In the genomic region with DNA sequence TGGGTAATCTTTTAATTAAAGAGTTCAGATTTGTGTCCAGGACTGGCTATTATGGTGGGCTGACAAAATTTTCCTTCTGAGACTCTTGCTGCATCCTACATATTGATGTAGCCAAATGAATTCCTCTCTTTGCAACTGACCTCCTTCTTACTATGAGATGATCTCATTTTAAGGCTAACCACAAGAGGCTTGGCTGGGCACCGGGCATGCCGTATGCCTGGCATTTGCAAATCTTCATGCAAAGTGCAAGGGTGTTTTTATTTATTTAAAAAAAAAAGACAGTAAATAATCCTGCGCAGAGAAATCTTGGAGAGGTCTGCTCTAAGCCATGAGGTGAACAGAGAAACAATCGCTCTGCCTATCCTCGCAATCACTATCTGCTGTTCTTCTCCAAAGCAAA, we compare ENCODE assay signal across 15 mouse cellular contexts. TPM values are rescaled to one million over a fixed set of nuclear protein-coding genes. Genes with fewer than 3 reads are reported as not detected.
"Had no signal": no experiment of that assay in that cellular context is flagged by ENCODE, and none has a peak within 500 bp of the region (broad histone marks: within the 10 kb centered on the region; RNA-seq: fewer than 3 reads in every experiment).

No protein-coding gene starts in this region.

- DNase-seq: lung, embryonic 14.5 days; lung, postnatal 10 days; lung, postnatal 4 days; midbrain, embryonic 14.5 days; retina, postnatal 1 day; right cerebral cortex, adult 18-20 months; right cerebral cortex, postnatal 25 days; right cerebral cortex, postnatal 4 days; spleen, adult 18-20 months; thymus, adult 18-20 months; thymus, postnatal 14 days; thymus, postnatal 36 days had no signal

RNA-seq across cellular contexts. Expression of a gene that starts 41.3 kb away (rescaled TPM):
- total RNA-seq: megakaryocyte, adult 5-6 weeks; megakaryocyte-erythroid progenitor cell, adult 5-6 weeks had no signal
- polyA plus RNA-seq: myocyte had no signal
